Mouse (Mus musculus) embryonic facial prominence, embryonic 11.5 days (tissue): Measurements from ENCODE around the gene AI182371. TPM values are rescaled to one million over a fixed set of nuclear protein-coding genes. Genes with fewer than 3 reads are reported as not detected.
A peak's percentile ranks its signal among the peaks of the same experiment; 100 is the strongest.

Experiments used
- ATAC-seq: fragments of 200-750 bp; cut with Nextera tagmentation; replicated peaks from 2 replicates; pipeline ENCODE4 v1.8.0; 2017; ENCODE audit warnings: low read depth; ENCODE audit not compliant: insufficient number of reproducible peaks, low FRiP score, low TSS enrichment
- DNase-seq: peaks from one replicate; pipeline ENCODE4 v3.0.0-alpha.2; 2015; ENCODE audit warnings: low spot score
- H3K27ac ChIP-seq: fragments of 300-500 bp; sonication (generic); replicated peaks from 2 replicates; pipeline ENCODE4 v1.5.1; 2014; ENCODE audit warnings: mild to moderate bottlenecking, low read depth, low read length, control low read depth
- H3K27me3 ChIP-seq: fragments of 300-500 bp; sonication (generic); 2 replicates; pipeline ENCODE4 v1.6.1; 2014; ENCODE audit warnings: mild to moderate bottlenecking, low read length, moderate library complexity, mixed read lengths; ENCODE audit not compliant: control insufficient read depth, insufficient read depth
- H3K36me3 ChIP-seq: fragments of 300-500 bp; sonication (generic); replicated peaks from 2 replicates; pipeline ENCODE4 v1.6.1; 2014; ENCODE audit warnings: low read depth, mild to moderate bottlenecking, low read length, moderate library complexity, mixed read lengths; ENCODE audit not compliant: control insufficient read depth, insufficient read depth
- H3K4me1 ChIP-seq: fragments of 300-500 bp; sonication (generic); 2 replicates; pipeline ENCODE4 v1.6.1; 2014; ENCODE audit warnings: low read length, mixed read lengths; ENCODE audit not compliant: control insufficient read depth, insufficient read depth
- H3K4me2 ChIP-seq: fragments of 300-500 bp; sonication (generic); 2 replicates; pipeline ENCODE4 v1.6.1; 2014; ENCODE audit warnings: low read depth, mild to moderate bottlenecking, control low read depth, low read length, moderate library complexity
- H3K4me3 ChIP-seq: fragments of 300-500 bp; sonication (generic); 2 replicates; pipeline ENCODE4 v1.5.1; 2014; ENCODE audit warnings: low read depth, low read length, control low read depth
- H3K9ac ChIP-seq: fragments of 300-500 bp; sonication (generic); replicated peaks from 2 replicates; pipeline ENCODE4 v1.6.1; 2014; ENCODE audit warnings: mild to moderate bottlenecking, control low read depth, low read length
- H3K9me3 ChIP-seq: fragments of 300-500 bp; sonication (generic); replicated peaks from 2 replicates; pipeline ENCODE4 v1.6.1; 2016; ENCODE audit warnings: mild to moderate bottlenecking, low read length, inconsistent platforms, mixed read lengths; ENCODE audit not compliant: control insufficient read depth
- WGBS: fragments of 180-500 bp; shearing (Covaris S2); extraction: QIAGEN DNeasy Blood & Tissue Kit; methylation state at CpG from one replicate; pipeline ENCODE4 v1.1.7; 2014; 5-methylcytosine and 5-hydroxymethylcytosine counted together
- polyA plus RNA-seq: library from polyadenylated mRNA; unstranded; fragments of >200 nt; fragmentation: Nextera tagmentation; extraction: Ambion mirVana; gene quantifications from 2 replicates; pipeline ENCODE4 v1.2.1, GENCODE M21; 2014

The AI182371 gene
- polyA plus RNA-seq: 0.13 TPM in 1 of 2 replicates, not detected in the other

GRCm38 (mm10) chr2:35101443-35101842 is at the start of gene AI182371:
TSS of gene AI182371 (minus strand) at chr2:35101543.
- no peak for ATAC-seq
- 90% methylated on average over 3 of the region's 3 CpGs for WGBS
- Histone ChIP-seq H3K27me3 (no peaks in the 10 kb centered on the region), H3K4me2 (no peak within 1 kb of the TSS), H3K9me3 (no peaks in the 10 kb centered on the region), H3K36me3 (no peaks in the 10 kb centered on the region), H3K27ac (no peak within 1 kb of the TSS), H3K4me1 (no peaks in the 10 kb centered on the region), H3K9ac (no peak within 1 kb of the TSS), H3K4me3 (no peak within 1 kb of the TSS)
- no peak for DNase-seq

GRCm38 (mm10) chr2:35148806-35149205 is 47.5 kb upstream of the AI182371 start:
- DNase-seq: no peak
- H3K36me3 ChIP-seq: peaks cover 22% of the 10 kb centered on the region
- H3K9me3 ChIP-seq: no peaks in the 10 kb centered on the region

GRCm38 (mm10) chr2:35141673-35142072 is 40.3 kb upstream of the AI182371 start:
- Histone ChIP-seq H3K9ac (no peak overlapping the region), H3K36me3 (no peaks in the 10 kb centered on the region; the same call in 1 of the 2 replicates), H3K27ac (no peak overlapping the region), H3K9me3 (no peaks in the 10 kb centered on the region), H3K27me3 (no peaks in the 10 kb centered on the region), H3K4me1 (no peaks in the 10 kb centered on the region), H3K4me3 (no peak overlapping the region), H3K4me2 (no peak overlapping the region)
- no peak for DNase-seq
- WGBS: 97% methylated on average over 3 of the region's 3 CpGs
- no peak for ATAC-seq

More at GRCm38 (mm10) chr2:35148806-35149205, 47.5 kb upstream of the AI182371 start:
- Histone ChIP-seq H3K27me3 (no peaks in the 10 kb centered on the region), H3K9ac (no peak overlapping the region), H3K4me1 (no peaks in the 10 kb centered on the region), H3K4me2 (no peak overlapping the region), H3K4me3 (no peak overlapping the region), H3K27ac (no peak overlapping the region)
- 90% methylated on average over 10 of the region's 10 CpGs for WGBS
- ATAC-seq: no peak

DNA sequence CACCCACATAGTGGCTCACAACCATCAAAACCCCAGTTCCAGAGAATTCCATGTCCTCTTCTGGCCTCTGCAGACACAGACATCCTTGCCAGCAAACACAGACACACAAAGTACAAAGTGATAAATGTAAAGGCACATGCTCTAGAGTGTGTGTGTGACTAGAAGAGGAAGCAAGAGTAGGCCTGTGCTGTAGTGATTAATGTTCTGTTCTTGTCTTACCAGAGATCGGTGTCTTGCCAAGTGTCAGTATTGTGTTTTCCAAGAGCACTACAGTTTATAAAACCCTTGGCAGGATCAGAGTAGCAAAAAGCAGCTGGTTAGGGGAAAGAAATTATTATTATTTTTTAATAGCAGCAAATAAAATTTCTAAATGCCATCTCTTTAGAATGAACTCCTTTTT is 37.2 kb upstream of the AI182371 start:
- Histone ChIP-seq H3K9ac (no peak overlapping the region), H3K27ac (no peak overlapping the region), H3K4me1 (no peaks in the 10 kb centered on the region), H3K4me2 (no peak overlapping the region), H3K36me3 (no peaks in the 10 kb centered on the region; the same call in 1 of the 2 replicates), H3K27me3 (no peaks in the 10 kb centered on the region), H3K4me3 (no peak overlapping the region), H3K9me3 (no peaks in the 10 kb centered on the region)
- ATAC-seq (no peak), DNase-seq (no peak)
- WGBS: 94% methylated on average over 1 of the region's 1 CpGs

DNA sequence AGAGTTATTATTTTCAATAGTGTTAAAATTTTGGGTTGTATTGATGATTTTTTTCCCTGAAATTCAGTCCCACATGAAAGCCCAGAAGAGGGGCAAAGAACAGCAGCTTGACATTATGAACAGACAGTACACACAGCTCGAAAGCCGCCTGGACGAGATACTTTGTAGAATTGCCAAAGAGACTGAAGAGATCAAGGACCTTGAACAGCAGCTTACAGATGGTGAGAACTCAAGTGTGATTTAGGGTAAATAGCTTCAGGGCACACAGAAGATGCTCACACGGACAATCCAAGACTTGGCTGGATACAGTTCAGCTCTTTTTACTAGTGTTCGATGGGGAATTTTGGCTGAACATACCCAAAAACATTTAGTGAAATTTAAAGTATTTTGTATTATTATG is 32.5 kb upstream of the AI182371 start:
- 72% methylated on average over 5 of the region's 5 CpGs for WGBS
- H3K36me3 ChIP-seq: no peaks in the 10 kb centered on the region; the same call in 1 of the 2 replicates
- no peak for ATAC-seq

DNA sequence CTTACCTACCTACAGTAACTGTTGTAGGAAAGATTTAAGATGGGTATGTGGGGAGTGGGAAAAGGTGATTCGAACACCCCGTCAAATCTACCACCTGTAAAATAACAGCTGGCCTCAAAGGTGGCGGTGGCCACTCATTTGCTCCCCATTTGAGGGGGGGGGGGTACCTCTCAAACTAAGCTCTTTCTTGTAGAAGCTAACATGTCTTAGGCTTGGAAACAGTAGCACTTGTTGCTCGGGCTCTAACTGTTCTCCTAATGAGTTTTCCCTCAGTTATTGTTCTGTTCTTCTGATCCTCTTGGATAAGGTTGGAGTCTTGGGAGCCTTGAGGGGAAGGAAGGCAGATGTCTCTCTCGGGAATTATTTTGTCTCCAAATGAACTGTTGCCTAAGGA is 31.3 kb upstream of the AI182371 start:
- Histone ChIP-seq H3K27me3 (no peaks in the 10 kb centered on the region), H3K27ac (no peak overlapping the region; the same call in 1 of the 2 replicates), H3K4me2 (peak overlapping the region; percentile 61), H3K4me1 (no peaks in the 10 kb centered on the region; the same call in 1 of the 2 replicates), H3K36me3 (no peaks in the 10 kb centered on the region; the same call in 1 of the 2 replicates), H3K4me3 (peak overlapping the region; percentile 45), H3K9me3 (no peaks in the 10 kb centered on the region), H3K9ac (peak overlapping the region; percentile 60)
- WGBS: 6% methylated on average over 5 of the region's 5 CpGs
- DNase-seq (peak; percentile 12), ATAC-seq (no peak)

More for the DNA sequence above, 32.5 kb upstream of the AI182371 start:
- H3K4me1 ChIP-seq: no peaks in the 10 kb centered on the region; the same call in 1 of the 2 replicates
- DNase-seq: no peak
- H3K4me2 ChIP-seq: no peak overlapping the region
- H3K9ac ChIP-seq: no peak overlapping the region
- no peak overlapping the region for H3K27ac ChIP-seq
- no peaks in the 10 kb centered on the region for H3K27me3 ChIP-seq
- H3K4me3 ChIP-seq: no peak overlapping the region
- H3K9me3 ChIP-seq: no peaks in the 10 kb centered on the region

GRCm38 (mm10) chr2:35131991-35132661 is 30.8 kb upstream of the AI182371 start:
- DNase-seq (peak; percentile 96), ATAC-seq (peak; percentile 98)
- no peaks in the 10 kb centered on the region; the same call in 1 of the 2 replicates for H3K4me1 ChIP-seq
- peak overlapping the region; percentile 45 for H3K4me3 ChIP-seq
- H3K36me3 ChIP-seq: no peaks in the 10 kb centered on the region
- H3K4me2 ChIP-seq: peak overlapping the region; percentile 61
- H3K9me3 ChIP-seq: no peaks in the 10 kb centered on the region
- WGBS: under 1% methylated on average over 21 of the region's 21 CpGs
- peak overlapping the region; percentile 70; the same call in 1 of the 2 replicates for H3K27ac ChIP-seq
- peak overlapping the region; percentile 60 for H3K9ac ChIP-seq
- H3K27me3 ChIP-seq: no peaks in the 10 kb centered on the region

DNA sequence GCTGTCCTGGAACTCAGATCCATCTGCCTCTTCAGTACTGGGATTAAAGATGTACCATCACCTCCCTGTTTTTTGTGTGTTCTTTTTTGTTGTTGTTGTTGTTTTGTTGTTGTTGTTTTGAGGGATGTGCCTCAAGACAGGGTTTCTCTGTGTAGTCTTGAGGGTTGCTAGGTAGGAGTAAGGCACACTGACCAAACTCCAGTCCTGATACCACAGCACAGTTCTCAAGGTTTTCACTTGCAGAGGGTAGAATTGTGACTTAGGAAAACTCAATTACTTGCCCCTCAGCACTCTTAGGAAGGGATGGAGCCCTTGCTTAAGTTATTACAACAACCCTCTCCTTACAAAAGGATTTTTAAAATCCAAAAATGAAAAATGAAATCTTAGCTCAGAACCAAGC is 30.1 kb upstream of the AI182371 start:
- H3K4me2 ChIP-seq: no peak overlapping the region; the same call in 1 of the 2 replicates

More for the DNA sequence above, 30.1 kb upstream of the AI182371 start:
- no peaks in the 10 kb centered on the region for H3K27me3 ChIP-seq
- no peaks in the 10 kb centered on the region for H3K36me3 ChIP-seq
- ATAC-seq: no peak
- H3K27ac ChIP-seq: no peak overlapping the region
- H3K4me1 ChIP-seq: no peaks in the 10 kb centered on the region; the same call in 1 of the 2 replicates
- no peaks in the 10 kb centered on the region for H3K9me3 ChIP-seq
- H3K9ac ChIP-seq: no peak overlapping the region
- no peak for DNase-seq
- 0 out of 2 replicates have a peak overlapping the region, but pooled peaks have one; percentile 45 for H3K4me3 ChIP-seq
